Mouse (Mus musculus) gastrocnemius, postnatal 4 days (tissue): ENCODE measurements at regions not wholly inside any gene's neighbourhood (a gene's known extent, or its start where the extent isn't known, plus 50 kb on each side); places are given as distances from the start of the nearest gene placed in this dataset.
A peak's percentile ranks its signal among the peaks of the same experiment; 100 is the strongest.

Experiments
- DNase-seq, 2 experiments: peaks; one replicate each; pipeline ENCODE4 v3.0.0; 2021 to 2022; ENCODE audit warnings: low spot score in 2 of 2, mixed read lengths in 2 of 2

- no peak for DNase-seq
Observed at GRCm38 (mm10) chr10:98699579-98699978, 214.6 kb upstream of the Atp2b1 start.

DNA sequence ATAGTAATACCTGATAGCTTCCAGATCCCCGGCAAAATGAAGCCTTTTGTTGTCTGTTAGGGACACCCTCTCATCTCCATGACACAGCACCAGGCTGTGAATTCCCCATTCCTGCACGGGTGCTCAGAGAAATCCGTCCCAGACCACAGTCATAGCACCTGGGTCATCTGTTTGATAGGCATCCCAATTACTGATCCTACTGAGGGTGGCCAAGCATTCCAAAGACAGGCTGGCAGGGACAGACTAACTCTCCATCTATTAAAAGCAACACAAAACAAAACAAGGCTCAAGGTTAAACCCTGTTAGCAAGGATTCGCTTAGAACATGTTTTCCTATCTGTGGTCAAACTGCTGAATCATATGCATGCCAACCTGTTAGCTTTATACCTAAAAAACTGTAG is 213.8 kb upstream of the Atp2b1 start:
- no peak for DNase-seq

GRCm38 (mm10) chr10:98701285-98701684 is 212.9 kb upstream of the Atp2b1 start:
- DNase-seq = no peak

DNA sequence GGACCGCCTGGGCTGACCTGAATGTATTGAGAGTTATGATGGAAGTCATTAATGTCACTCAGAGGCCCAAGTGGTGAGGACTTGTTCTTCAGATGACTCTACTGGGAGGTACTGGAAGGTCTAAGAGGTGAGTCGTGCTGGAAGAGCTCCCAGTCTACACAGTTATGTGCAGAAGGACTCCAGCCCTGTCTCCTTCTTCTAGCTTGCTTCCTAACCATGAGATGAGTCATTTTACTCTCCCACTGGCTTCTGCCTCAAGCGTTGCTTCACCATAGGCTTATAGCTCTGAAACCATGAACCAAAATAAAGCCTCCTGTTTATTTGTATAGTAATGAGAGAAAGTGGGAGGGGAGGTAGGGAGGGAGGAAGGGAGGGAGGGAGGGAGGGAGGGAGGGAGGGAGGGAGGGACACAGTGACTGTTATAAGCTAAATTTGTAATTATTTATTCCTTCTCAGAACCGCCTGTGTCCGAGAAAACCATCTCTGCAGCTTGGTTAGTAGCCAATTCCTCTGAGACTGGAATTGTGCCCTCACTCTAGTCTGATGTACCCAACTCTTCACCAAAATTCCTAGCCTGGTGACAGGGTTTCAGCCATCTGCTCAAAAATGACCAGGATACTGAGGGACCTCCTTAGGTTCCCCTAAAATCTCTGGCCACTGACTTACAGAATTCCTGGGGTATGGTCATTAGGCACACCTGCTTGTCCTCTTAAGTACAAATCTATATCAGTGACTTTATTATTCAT is 211.6 kb upstream of the Atp2b1 start:
- no peak for DNase-seq

GRCm38 (mm10) chr10:98703642-98704293 is 210.4 kb upstream of the Atp2b1 start:
- DNase-seq = no peak

DNA sequence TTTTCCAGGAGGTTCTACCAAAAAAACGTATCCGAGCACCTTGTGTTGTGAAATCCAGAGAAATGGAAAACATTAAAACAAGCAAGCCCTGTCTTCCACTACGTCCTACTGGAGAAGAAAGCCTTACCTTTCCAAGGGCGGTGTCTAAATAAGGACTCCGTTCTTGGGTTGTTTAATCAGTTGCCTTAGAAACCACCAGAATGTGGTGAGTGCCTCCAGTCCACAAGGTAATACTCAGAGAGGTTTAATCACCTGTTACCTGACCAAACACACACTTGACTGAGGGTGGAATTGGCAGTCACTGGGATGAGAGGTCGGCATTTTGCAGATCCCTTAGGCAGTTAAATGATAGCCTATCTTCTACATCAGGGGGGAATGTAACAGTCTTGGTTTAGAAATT is 209.6 kb upstream of the Atp2b1 start:
- no peak for DNase-seq

- DNase-seq = no peak
Observed at GRCm38 (mm10) chr10:98717856-98718255, 196.3 kb upstream of the Atp2b1 start.

- DNase-seq = no peak
Observed at GRCm38 (mm10) chr10:98718706-98719105, 195.5 kb upstream of the Atp2b1 start.

GRCm38 (mm10) chr10:98720256-98721005 is 193.8 kb upstream of the Atp2b1 start:
- DNase-seq = no peak

DNA sequence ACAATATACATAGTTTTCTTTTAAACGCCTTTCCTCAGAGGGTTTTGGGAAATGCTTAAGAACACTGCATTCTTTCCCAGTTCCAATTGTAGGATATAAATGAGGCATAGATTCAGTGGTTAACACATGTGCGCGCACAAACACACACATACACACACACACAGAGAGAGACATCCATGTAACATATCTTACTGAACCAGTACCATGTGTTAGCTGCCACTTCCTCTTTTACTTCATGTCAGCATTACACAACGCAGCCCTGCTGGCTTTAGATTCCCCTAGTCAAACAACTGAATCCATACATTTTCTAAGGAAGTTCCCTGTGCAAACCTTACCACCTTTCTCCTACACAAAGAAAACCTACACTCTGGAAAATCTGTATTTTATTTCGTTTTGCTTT is 189.1 kb upstream of the Atp2b1 start:
- DNase-seq = no peak

DNA sequence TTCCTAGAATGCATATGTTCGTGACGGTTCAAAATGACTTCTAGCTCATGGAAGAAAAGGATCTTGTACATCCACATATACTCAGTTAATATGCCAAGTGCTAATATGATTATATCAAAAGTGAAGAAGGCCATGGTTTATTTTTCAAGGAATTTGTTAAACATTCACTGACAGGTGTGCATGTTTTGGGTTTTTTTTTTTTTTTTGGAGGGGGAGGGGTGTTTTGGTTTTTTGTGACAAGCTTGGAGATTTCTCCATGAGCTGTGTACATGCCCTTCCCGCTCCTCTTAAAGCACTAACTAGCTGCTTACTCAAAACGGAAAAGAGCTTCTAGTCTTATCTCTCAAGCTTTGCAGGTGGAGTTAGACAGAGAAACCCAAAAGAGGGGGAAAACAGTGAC is 187.1 kb upstream of the Atp2b1 start:
- no peak for DNase-seq

GRCm38 (mm10) chr10:98728396-98729030 is 185.7 kb upstream of the Atp2b1 start:
- no peak for DNase-seq

DNA sequence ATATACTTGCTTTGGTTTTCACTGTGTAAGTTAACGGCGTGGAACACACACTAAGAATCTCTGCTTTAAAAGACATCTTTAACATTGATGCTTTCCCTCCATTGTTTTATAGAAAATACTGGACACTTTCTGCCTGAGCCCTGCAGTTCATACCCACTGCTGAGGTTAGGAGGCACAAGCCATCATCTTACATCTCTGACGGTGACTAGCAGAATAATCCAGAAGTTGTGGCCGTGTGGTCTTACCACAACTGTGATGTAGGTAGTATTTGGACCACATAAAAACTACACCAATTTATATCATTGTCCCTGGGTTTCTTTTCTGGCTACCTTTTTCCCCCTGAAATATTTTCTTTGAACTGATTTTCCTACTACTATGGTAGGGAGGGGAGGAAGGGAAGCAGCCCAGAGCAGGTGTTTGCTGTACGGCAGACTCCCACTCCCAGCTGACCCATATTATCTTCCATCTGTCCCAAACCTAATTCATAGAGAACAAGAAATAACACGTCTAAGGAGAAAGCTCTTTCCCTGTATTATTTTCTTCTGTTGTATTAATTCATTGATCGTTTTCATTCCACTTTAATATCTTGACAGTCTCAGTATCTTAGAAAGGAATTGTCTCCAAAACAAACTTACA is 180.1 kb upstream of the Atp2b1 start:
- no peak for DNase-seq

DNA sequence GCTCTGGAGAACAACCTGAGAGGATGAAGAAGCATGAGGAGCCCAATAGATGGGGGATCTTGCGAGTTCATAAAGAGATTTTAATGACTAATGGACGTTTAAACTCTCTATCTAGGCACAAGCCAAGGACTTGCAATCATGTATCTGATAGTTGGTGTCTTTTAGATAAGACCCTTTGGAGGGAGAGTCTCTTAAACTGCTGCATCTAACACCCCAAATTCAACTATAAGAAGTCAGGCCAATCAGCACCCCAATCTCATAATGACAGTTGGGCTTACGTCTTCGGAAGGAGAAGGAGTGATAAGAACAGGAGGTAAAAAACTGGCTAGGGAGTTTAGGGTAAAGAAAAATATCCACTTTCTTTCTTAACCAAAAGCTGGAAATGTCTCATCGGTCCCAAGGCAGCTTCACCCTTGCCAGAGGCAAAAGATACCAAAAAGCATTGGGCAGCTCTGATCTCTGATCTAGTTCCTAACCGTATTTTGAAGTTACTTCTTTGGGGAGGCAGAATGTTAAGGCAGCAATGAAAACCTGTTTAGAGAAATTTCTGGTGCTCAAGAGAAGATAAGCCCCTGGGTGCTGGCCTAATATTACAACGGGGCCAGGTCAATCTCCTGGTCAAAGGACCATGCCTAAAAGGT is 173.6 kb upstream of the Atp2b1 start:
- no peak for DNase-seq

DNA sequence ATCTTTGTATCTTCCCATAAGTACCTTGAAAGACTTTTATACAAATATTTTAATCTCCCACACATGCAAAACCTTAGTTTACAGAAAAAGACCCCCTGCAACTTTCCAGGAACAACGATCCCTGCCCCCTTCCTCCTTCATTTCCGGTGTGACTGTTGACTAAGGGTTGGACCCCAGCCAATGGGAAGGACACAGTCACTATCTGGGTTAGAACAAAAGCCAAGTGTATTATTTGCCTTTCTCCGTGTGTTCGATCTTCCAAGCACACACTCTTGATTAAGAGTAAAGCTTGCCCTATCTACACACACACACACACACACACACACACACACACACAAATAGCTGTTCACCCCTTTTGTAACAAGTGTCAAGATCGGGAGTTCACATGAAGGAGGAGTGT is 172.8 kb upstream of the Atp2b1 start:
- no peak for DNase-seq

- peak; percentile 14 to 16 for DNase-seq
Observed at GRCm38 (mm10) chr10:98742822-98743605, 171.2 kb upstream of the Atp2b1 start.

GRCm38 (mm10) chr10:98744246-98744645 is 170.0 kb upstream of the Atp2b1 start:
- DNase-seq = no peak

GRCm38 (mm10) chr10:98744662-98745061 is 169.5 kb upstream of the Atp2b1 start:
- DNase-seq = no peak

- no peak for DNase-seq
Observed at GRCm38 (mm10) chr10:98745409-98745808, 168.8 kb upstream of the Atp2b1 start.

DNA sequence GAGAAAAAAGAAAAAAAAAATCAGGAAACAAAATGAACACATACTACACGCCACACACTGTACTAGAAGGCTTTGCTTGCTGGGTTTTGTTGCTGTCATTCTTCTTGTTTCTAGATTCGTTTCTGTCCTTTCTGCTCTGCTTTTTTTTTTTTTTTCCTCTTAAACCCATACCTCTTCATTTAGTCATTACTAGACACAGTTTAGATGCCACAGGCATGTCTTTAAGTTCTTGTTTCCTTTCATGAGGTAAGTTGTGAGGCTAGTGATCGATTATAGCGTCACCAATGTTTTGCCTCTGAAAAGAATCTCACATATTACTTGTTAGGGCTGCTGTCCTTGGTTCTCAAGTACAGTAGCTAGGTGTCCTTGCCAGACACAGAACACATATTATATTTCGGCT is 168.3 kb upstream of the Atp2b1 start:
- DNase-seq = no peak
